Mouse (Mus musculus): ENCODE data around the gene Tmc4. TPM values are rescaled to one million over a fixed set of nuclear protein-coding genes. Genes with fewer than 3 reads are reported as not detected.
"Not testable (repeated sequence)": the region's sequence is repeated elsewhere in the genome, so short reads cannot be mapped to it uniquely, and the experiment has no call there.

The Tmc4 gene
- 12.5 TPM in 2 replicates for polyA plus RNA-seq (2015; fragmentation: Nextera tagmentation; extraction: Ambion mirVana)

DNA sequence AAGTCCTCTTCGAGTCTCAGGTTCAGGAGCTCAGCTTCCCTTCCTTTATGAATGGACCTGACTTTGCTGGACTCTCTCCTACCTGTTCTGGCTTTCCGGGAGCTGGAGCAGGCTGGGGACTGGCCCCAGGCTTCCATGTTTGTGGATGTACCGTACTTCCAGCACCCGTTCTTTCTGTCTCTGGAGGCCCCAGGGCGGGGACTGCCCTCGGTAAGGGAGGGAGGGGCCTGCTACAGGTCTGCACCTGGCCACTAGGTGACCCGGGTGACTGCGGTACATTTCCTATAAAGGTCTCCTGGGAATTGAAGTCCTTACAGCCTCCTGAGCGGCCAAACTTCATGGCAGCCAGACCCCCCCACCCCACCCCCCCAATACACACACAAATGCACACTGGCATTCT lies at the start of gene Tmc4:
Gene Tmc4, minus strand, starts transcription at position 212 of the 400 bp plus-strand sequence.
- no peak for DNase-seq (ENCODE audit: low spot score)

DNA sequence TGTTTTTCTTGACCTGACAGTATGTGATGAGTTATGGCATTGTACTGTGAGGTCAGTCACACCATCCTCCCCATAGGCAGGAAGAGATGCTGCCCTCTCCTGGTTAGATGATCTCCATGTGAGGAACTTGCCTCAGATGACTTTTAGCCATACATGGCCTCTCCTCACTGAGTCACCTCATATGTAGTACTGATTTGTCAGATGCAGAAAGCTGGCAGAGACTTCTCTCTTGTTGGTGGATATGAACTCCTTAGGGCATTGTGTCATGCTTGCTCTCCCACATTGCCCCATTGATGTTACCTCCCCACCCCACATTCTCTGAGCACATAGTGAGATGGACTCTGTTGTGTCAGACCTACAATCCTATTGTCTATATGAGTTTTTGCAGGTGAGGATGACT lies 48.1 kb upstream of the Tmc4 start:
- not testable (repeated sequence) for DNase-seq (ENCODE audit: low spot score)

DNA sequence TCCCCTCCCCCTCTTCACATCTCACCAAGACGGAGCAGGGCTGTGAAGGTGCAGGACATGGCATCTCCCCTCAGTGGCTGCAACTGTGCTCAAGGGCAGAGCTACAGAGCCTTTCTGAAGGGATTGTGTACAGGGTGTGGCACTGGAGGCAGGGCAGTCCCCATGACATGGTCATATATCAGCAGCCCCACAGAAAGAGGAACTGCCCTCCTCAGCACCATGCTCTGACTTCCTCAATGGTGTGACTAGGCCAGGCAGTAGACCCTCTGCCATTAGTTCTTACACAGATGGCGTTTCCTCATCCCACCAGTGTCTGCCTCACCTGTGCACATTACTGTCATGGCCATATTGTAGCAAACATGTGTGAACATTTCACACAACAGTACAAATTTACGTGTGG lies 42.9 kb upstream of the Tmc4 start, which contains the start of gene Pirb:
Gene Pirb, minus strand, starts transcription at position 124 of the 400 bp plus-strand sequence.
- not testable (repeated sequence) for DNase-seq (ENCODE audit: low spot score)

DNA sequence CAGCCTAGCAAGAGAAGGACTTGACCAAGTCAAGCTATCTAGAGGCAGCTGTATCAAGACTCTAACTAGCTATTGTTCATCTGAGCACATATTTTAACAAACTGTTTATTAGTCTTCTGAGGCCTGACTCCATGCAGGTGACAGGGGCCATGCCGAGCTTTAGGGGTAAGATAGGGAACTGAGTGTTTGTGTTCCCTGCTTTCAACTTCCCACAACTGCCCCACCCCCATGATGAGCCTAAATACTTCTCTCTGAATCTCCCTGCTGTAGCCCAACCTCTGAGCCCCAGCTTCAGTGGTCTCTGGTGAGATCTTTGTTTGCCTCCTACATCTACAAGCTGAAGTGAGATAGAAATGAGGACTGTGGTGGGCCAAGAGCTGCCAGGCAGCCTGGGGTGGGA lies 37.9 kb upstream of the Tmc4 start:
- no peak for DNase-seq (ENCODE audit: low spot score)

DNA sequence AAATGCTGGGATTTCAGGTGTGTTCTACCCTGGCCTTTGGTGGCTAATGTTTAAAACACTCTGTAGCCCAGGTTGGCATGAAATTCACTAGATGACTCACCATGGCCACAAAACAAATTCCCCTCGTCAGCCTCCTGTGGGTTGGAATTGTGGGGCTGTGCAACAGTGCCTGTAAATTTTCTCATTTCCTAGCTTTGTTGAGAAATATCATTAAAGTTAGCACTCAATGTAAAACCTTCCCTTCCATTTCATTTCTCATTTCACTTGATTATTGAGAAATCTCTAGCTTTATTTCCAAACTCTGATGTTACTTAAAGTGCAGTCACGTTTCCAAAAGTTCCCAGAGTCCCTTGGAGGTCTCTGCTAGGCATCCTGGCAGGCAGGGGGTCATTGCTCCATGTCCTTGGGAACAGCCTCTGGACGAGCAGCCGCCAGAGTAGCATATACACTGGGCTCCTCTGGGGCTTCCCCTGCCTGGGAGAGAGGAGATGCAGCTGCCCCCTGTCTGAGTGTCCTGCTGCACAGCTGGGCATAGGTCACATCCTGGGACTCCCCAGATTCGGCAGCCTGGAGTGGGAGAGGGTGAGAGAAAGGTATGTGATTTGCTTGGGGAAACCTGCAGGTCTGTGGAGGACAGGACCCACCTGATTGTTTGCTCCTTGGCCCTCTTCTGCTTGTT lies 35.0 kb upstream of the Tmc4 start:
- no peak for DNase-seq (ENCODE audit: low spot score)

DNA sequence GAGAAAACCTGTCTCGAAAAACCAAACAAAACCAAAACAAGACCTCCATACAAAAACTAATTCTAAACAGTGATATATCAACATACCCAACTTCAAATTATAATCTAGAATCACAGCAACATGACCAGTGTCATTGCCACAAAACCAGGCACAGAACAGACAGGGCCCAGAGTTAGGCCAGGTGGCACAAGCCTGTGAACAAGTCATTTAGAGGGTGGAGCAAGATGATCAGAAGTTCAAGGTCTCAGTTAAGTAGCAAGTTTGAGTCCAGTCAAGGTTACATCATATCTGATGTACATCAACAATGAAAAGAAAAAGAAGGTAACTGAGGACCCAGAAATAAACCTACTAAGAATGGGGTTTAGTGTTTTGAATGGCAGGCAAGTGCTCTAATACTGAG lies 31.6 kb upstream of the Tmc4 start:
- DNase-seq (ENCODE audit: low spot score) = no peak

DNA sequence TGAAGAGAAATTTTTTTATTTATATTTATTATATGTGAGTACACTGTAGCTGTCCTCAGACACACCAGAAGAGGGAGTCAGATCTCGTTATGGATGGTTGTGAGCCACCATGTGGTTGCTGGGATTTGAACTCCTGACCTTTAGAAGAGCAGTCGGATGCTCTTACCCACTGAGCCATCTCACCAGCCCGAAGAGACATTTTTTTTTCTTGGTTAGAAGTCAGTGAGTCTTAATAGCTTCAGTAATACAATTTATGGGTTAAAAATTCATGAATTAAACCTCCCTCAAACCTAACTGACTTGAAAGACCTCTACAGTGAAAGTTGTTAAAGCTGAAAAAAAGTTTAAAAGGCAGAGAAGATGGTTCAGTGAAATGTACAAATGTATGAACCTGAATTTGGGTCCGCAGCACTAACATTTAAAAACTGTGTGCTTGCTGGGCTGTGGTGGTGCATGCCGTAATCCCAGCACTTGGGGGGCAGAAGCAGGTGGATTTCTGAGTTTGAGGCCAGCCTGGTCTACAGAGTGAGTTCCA lies 31.2 kb upstream of the Tmc4 start:
- DNase-seq (ENCODE audit: low spot score) = not testable (repeated sequence)

DNA sequence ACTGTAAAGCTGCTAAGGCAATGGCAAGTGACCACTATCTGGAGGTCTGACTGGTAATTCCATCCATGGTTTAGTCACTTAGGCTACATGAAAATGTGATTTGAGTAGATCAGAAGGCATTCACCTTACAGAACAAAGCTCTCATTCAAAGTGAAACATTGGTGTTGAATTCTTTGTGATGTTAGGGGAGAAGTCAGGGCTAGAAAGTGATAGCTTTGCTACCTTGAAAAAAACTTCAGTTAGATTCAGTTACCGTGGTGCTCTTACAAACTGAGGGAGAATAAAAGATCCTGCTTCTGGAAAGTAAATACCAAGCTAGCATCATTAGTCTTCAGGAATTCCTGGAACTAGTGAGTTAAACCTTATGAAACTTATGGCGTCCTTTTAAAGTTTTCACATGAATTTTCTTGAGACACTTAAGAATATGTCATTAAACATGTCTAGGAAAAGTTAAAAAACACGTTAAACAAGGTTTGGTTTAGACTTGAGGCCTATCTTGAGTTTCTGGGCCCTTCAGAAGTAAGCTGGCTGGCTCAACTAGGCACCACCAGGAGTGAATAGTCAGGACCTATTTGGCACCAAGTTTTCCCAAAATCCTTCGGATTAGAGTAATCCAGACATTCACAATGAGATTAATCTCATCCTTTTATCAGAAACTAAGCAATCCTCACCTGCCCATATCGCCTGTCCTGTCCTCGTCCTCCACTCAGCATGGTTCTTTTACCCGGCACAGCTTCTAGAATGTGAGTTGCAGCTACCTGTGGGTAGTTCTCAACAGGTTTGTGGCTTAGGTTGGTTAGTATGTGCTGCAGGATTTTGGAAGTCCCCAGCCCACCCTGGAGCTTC lies 30.4 kb upstream of the Tmc4 start:
- DNase-seq (ENCODE audit: low spot score) = no peak

DNA sequence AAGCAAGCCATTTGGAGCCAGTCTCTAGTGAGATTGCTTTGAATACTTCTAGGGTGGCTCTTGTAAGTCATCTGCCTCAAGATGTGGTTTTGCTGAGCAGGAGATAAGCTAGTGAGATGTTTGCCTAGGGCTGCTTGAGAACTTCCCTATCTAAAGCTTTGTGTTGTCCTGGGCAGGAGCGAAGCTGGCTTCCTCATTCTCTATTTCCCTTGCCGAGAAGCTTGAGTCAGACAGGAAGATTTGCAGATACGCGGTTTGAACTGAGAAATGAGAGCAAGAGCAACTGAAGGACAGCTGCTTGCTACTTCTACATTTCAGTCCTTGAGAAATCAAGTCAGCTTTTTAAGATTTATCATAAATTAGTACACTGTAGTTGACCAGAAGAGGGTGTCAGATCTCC lies 29.7 kb upstream of the Tmc4 start:
- no peak for DNase-seq (ENCODE audit: low spot score)

DNA sequence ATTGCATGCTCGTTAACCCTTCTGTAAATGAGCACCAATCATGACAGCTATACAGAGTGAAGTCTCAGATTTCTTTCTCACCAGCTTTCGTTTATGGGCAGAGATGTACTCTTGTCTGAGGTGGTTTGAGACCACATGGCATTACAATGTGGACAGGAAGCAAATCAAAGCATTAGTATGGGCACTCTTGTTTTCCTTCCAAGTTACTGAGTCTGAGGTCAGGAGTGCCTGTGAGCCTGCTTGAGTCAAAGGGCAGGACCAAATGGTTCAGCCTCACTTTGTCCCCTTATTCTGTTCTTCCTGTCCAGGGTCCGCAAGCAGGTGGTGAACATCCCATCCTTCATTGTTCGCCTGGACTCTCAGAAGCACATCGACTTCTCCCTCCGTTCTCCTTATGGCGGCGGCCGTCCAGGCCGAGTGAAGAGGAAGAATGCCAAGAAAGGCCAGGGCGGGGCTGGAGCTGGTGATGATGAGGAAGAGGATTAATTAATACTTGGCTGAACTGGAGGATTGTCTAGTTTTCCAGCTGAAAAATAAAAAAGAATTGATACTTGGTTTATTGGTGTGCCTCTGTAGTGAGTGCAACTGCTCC lies 29.1 kb upstream of the Tmc4 start:
- DNase-seq (ENCODE audit: low spot score) = no peak

DNA sequence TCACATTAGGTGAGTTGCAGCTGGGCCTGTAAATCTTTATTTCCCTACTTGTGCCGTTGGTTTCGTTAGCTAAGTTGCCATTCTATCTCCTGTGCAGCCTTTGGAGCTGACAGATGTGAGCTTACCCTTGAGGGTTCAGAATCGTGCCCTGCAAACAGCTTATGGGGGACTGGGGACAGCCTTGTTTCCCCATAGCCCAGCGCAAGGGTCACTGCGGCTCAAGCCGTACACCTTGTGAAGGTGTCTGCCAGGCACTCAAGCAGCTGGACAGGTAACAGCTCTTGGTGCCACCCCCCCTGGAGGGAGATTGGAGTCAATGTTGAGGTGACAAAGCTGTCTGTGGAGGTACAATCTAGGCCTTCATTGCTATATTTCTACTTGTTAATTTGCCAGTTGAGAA lies 28.6 kb upstream of the Tmc4 start:
- no peak for DNase-seq (ENCODE audit: low spot score)

DNA sequence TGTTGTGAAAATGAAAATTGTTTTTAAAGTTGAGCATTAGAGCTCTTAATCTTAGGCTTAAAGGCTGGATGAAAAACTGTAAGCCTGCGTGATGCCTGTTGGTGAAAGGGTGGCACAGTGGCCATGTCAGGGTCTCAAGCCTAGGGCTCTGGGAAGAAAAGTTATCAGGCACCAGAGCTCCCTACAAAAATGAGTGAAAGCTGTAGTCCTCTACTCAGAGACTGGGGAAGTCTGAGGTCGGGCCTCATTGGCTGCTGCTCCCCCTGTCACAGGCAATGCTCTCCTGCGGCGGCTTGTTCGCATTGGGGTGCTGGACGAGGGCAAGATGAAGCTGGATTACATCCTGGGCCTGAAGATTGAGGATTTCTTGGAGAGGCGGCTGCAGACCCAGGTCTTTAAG lies 28.1 kb upstream of the Tmc4 start:
- DNase-seq (ENCODE audit: low spot score) = peak; percentile 9

DNA sequence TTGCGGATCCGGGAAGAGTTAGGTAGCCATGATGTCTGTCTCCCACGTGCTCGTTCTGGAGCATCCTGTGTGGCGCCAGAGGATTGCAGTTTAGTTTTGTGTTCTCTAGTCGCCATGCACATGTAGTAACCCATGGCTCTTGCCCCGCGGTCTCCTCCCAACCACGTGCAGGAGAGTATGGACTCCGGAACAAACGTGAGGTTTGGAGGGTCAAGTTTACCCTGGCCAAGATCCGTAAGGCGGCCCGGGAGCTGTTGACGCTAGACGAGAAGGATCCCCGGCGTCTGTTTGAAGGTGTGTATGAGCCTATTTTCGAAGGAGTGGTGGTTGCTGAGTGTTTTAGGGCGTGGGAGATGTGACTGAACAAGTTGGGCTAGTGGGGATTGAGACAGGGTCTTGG lies 27.1 kb upstream of the Tmc4 start:
- DNase-seq (ENCODE audit: low spot score) = no peak

DNA sequence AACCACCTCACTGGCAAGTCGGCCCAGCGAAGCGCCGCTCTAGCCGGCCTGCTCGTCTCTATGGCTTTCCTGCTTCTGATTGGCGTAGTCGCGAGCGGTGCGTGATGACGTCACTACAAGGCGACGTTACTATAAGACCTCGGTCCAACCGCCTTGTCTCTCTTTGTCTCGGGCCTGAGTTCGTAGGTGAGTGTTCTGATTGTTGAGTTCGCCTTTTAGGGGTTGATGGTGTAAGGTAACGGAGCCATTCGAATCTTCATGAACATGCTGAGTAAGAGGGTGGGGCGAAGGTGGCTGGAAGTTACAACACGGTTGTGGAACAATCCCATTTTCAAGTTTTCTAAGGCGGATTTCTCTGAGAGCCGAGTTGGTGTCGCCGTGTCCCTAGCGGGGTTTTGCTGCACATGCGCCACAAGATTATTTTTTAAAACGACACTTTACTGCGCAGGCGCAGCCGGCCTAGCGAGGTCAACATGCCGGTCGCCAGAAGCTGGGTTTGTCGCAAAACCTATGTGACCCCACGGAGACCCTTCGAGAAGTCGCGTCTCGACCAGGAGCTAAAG lies 26.6 kb upstream of the Tmc4 start, which contains the start of gene Rps9:
Gene Rps9, plus strand, starts transcription at position 115 of the 563 bp plus-strand sequence.
- peak; percentile 97 for DNase-seq (ENCODE audit: low spot score)

DNA sequence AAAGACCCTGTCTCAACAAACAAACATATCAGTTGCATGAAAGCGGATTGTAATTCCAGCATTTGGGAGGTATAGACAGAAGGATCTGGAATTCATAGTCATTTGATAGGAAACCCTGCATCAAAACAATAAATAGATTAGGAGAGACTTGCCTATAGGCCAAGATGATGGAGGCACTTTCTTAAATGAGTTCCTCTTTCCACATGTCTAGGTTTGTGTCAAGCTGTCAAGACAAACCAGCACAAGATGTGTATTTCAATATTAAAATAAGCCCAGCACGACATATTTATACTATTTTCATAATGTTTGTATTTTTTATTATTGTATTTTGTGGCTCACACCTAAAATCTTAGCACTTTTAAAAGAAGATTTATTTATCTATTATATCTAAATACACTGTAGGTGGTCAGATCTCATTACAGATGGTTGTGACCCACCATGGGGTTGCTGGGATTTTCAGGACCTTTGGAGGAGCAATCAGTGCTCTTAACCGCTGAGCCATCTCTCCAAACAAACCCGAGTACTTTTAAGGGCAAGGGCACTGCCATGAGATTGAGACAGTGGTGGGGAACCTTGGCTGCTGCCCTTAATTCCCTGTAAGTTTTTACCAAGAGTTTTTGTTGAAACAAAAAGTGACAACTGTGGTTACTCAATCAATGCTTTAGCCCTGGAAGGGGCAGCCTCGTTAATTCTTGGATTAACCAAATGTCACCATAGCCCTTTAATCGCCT lies 26.0 kb upstream of the Tmc4 start:
- DNase-seq (ENCODE audit: low spot score) = no peak

DNA sequence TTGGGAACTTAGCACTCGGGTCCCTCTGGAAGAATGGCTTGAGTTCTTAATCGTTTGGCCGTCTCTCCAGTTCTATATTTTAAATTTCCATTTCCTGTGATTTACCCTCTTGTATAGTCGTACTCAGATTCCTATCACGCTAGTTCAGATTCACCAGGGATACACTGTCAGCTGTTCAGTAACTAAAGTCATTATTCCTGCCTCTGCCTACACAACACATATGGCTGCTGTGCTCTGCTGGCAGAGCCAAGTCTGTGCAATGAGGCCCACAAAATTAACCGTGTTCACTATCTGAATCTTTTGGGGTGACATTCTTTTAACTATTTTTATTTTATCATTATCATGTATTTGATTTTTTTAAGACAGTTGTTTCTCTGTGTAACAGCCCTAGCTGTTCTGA lies 21.1 kb upstream of the Tmc4 start:
- no peak for DNase-seq (ENCODE audit: low spot score)

DNA sequence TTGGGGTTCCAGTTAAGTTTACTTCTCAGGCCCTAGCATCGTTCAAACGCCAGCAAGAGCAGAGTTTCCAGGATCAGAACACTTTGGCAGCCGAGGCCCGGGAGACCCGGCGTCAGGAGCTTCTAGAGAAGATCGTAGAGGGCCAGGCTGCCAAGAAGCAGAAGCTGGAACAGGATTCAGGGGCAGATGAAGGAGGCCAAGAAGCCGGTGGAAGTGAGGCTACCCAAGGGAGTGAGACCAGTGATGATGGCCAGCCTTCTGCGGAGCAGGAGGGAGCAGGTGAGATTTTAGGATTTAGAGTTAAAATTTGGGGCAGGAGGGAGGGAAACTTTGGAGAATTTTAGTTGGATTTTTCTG lies 17.6 kb upstream of the Tmc4 start:
- DNase-seq (ENCODE audit: low spot score) = not testable (repeated sequence)

DNA sequence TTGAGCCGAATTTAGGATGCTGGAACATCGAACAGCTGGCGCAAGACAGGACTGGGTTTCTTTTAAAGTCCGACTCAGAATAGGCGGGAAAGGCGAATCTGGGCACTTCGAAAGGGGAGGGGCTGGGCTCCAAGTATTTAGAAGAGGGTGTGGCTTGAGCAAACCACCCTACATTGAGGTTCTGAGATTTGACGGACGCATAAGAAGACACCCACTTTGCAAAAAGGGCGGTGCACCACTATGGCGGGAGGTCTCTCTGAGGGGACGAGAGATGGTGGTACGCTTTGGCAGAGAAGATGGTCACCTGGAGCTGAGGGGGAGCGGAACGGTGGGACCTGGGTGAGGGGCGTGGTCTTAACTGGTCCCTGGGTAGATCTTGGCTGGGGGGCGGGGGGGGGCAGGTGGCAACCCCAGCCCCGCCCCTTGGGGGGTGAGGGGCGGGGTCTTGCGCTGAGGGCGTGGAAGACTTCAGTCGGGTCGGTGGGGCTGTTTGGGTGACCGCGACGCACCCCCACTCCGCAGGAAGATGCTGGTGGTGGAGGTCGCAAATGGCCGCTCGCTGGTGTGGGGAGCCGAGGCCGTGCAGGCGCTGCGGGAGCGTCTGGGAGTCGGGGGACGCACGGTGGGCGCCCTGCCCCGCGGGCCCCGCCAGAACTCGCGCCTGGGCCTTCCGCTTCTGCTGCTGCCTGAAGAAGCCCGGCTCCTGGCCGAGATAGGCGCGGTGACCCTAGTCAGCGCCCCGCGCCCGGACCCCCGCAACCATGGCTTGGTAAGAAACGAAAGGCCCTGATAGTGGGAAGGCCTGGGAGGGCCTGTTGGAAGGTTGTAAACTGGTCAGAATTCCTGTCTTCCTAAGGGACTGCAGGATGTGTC lies 17.0 kb upstream of the Tmc4 start:
- peak; percentile 72 for DNase-seq (ENCODE audit: low spot score)

DNA sequence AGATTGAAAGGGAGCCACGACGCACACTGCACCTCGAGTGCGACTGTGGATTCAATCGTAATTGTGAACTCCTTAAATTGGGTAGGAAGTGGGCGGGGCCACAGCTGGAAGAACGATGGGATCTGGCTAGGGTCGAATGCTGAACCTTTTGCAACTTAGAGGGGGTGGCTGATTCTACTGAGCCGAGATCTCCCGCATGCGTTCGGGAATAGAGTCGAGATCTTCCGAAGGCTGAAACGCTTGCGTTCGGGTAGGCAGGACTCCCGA lies 16.4 kb upstream of the Tmc4 start:
- DNase-seq (ENCODE audit: low spot score) = no peak
